21 mouse cellular contexts compared by ENCODE assay signal in genomic region chr6:22523582-22524234, GRCm38 (mm10).
A peak's percentile ranks its signal among the peaks of the same experiment; 100 is the strongest.
DNase-seq lines count a peak whose midpoint lies in the region; ATAC-seq lines count a peak whose summit lies in the region.
"Had no signal": no experiment of that assay in that cellular context is flagged by ENCODE, and none has a peak within 500 bp of the region (broad histone marks: within the 10 kb centered on the region; RNA-seq: fewer than 3 reads in every experiment).

No protein-coding gene starts in this region.

- 54% methylated on average over 9 of the region's 9 CpGs for WGBS in forebrain, embryonic 15.5 days
- WGBS in forebrain, embryonic 10.5 days, result 87% methylated on average over 9 of the region's 9 CpGs
- 51% methylated on average over 9 of the region's 9 CpGs for WGBS in embryonic facial prominence, embryonic 14.5 days
- 84% methylated on average over 9 of the region's 9 CpGs for WGBS in hindbrain, embryonic 10.5 days

- H3K27me3 ChIP-seq in forebrain, embryonic 15.5 days, result no peaks in the 10 kb centered on the region
- no peaks in the 10 kb centered on the region for H3K27me3 ChIP-seq in forebrain, embryonic 10.5 days (ENCODE audit: poor library complexity, severe bottlenecking)
- no peaks in the 10 kb centered on the region for H3K27me3 ChIP-seq in embryonic facial prominence, embryonic 14.5 days (replicated peaks; ENCODE audit: control insufficient read depth, insufficient read depth, low read length)
- H3K27me3 ChIP-seq in hindbrain, embryonic 10.5 days (ENCODE audit: insufficient read depth, poor library complexity, severe bottlenecking), result no peaks in the 10 kb centered on the region
- H3K27me3 ChIP-seq: limb, embryonic 13.5 days; liver, embryonic 13.5 days; neural tube, embryonic 12.5 days had no signal

- no peak overlapping the region for H3K4me3 ChIP-seq in forebrain, embryonic 15.5 days
- no peak overlapping the region for H3K4me3 ChIP-seq in forebrain, embryonic 10.5 days
- no peak overlapping the region for H3K4me3 ChIP-seq in embryonic facial prominence, embryonic 14.5 days (ENCODE audit: low read depth, low read length)
- H3K4me3 ChIP-seq in hindbrain, embryonic 10.5 days, result no peak overlapping the region
- H3K4me3 ChIP-seq: heart, adult 2 months; limb, embryonic 13.5 days; liver, embryonic 13.5 days; neural tube, embryonic 12.5 days had no signal

- no peaks in the 10 kb centered on the region for H3K9me3 ChIP-seq in forebrain, embryonic 15.5 days
- H3K9me3 ChIP-seq in forebrain, embryonic 10.5 days, result no peaks in the 10 kb centered on the region
- H3K9me3 ChIP-seq in embryonic facial prominence, embryonic 14.5 days (ENCODE audit: control insufficient read depth, low read length), result no peaks in the 10 kb centered on the region
- H3K9me3 ChIP-seq in hindbrain, embryonic 10.5 days, result no peaks in the 10 kb centered on the region
- H3K9me3 ChIP-seq: limb, embryonic 13.5 days; liver, embryonic 13.5 days; neural tube, embryonic 12.5 days had no signal

- H3K36me3 ChIP-seq in forebrain, embryonic 15.5 days, result no peaks in the 10 kb centered on the region
- H3K36me3 ChIP-seq in forebrain, embryonic 10.5 days (replicated peaks), result no peaks in the 10 kb centered on the region
- no peaks in the 10 kb centered on the region for H3K36me3 ChIP-seq in embryonic facial prominence, embryonic 14.5 days (ENCODE audit: control insufficient read depth, insufficient read depth, low read length)
- no peaks in the 10 kb centered on the region for H3K36me3 ChIP-seq in hindbrain, embryonic 10.5 days
- H3K36me3 ChIP-seq: limb, embryonic 13.5 days; liver, embryonic 13.5 days; neural tube, embryonic 12.5 days had no signal

- peaks cover 10% of the 10 kb centered on the region for H3K4me1 ChIP-seq in forebrain, embryonic 15.5 days
- H3K4me1 ChIP-seq in forebrain, embryonic 10.5 days, result no peaks in the 10 kb centered on the region
- no peaks in the 10 kb centered on the region for H3K4me1 ChIP-seq in embryonic facial prominence, embryonic 14.5 days (ENCODE audit: control insufficient read depth, insufficient read depth, low read length)
- H3K4me1 ChIP-seq in hindbrain, embryonic 10.5 days (replicated peaks), result no peaks in the 10 kb centered on the region
- H3K4me1 ChIP-seq: limb, embryonic 13.5 days; liver, embryonic 13.5 days; neural tube, embryonic 12.5 days had no signal

- no peak for DNase-seq in forebrain, embryonic 10.5 days (ENCODE audit: extremely low spot score, low spot score)
- peak; percentile 2 for DNase-seq in left cerebral cortex, adult 11 months (ENCODE audit: low spot score)
- no peak for DNase-seq in left cerebral cortex, adult 9 months (ENCODE audit: low spot score in 2 of 2)
- peak; percentile 22 for DNase-seq in brain, embryonic 18.5 days (ENCODE audit: low read depth, low spot score)
- peak; percentile 57 for DNase-seq in embryonic facial prominence, embryonic 14.5 days (ENCODE audit: low spot score)
- DNase-seq in gastrocnemius, adult 18-20 months (ENCODE audit: low spot score), result no peak
- DNase-seq in hindbrain, embryonic 10.5 days (ENCODE audit: low spot score), result no peak
- DNase-seq: B cell, adult 2 months; cerebellum, adult 11 months; cerebellum, postnatal 36 days; gastrocnemius, postnatal 25 days; heart, adult 2 months; kidney, adult 2 months; kidney, postnatal 10 days; liver, embryonic 13.5 days; right cerebral cortex, adult 18-20 months; thymus, postnatal 36 days had no signal

- H3K9ac ChIP-seq in forebrain, embryonic 15.5 days (replicated peaks), result no peak overlapping the region
- no peak overlapping the region for H3K9ac ChIP-seq in embryonic facial prominence, embryonic 14.5 days (ENCODE audit: low read depth, low read length)
- H3K9ac ChIP-seq: limb, embryonic 13.5 days; liver, embryonic 13.5 days; neural tube, embryonic 12.5 days had no signal

- peak overlapping the region; percentile 67 for H3K27ac ChIP-seq in forebrain, embryonic 15.5 days (replicated peaks)
- no peak overlapping the region for H3K27ac ChIP-seq in forebrain, embryonic 10.5 days
- H3K27ac ChIP-seq in embryonic facial prominence, embryonic 14.5 days (replicated peaks; ENCODE audit: low read depth, low read length), result peak overlapping the region; percentile 46
- H3K27ac ChIP-seq in hindbrain, embryonic 10.5 days, result no peak overlapping the region
- H3K27ac ChIP-seq: heart, adult 2 months; limb, embryonic 13.5 days; liver, embryonic 13.5 days; neural tube, embryonic 12.5 days had no signal

- peak; percentile 51; the same call in 1 of the 2 replicates for ATAC-seq in forebrain, embryonic 15.5 days (replicated peaks)
- ATAC-seq in embryonic facial prominence, embryonic 14.5 days (ENCODE audit: low read depth), result peak; percentile 47; the same call in 1 of the 2 replicates

- no peak overlapping the region for H3K4me2 ChIP-seq in forebrain, embryonic 15.5 days (replicated peaks)
- H3K4me2 ChIP-seq in embryonic facial prominence, embryonic 14.5 days (ENCODE audit: low read depth, low read length), result peak overlapping the region; percentile 23; the same call in 1 of the 2 replicates
- H3K4me2 ChIP-seq: limb, embryonic 13.5 days; liver, embryonic 13.5 days; midbrain, embryonic 11.5 days; neural tube, embryonic 12.5 days had no signal

Comparison
In these comparisons a context has a peak if more than half of its experiments do, and no peak if none do; other contexts are left out.
1. H3K27ac ChIP-seq: peak in forebrain, embryonic 15.5 days (single experiment) and embryonic facial prominence, embryonic 14.5 days (single experiment); none in forebrain, embryonic 10.5 days (single experiment) and hindbrain, embryonic 10.5 days (single experiment).
2. DNase-seq: peak in left cerebral cortex, adult 11 months (single experiment), brain, embryonic 18.5 days (single experiment) and embryonic facial prominence, embryonic 14.5 days (single experiment); none in forebrain, embryonic 10.5 days (single experiment), left cerebral cortex, adult 9 months (0 of 2), gastrocnemius, adult 18-20 months (single experiment) and hindbrain, embryonic 10.5 days (single experiment).